In genomic region chr5:30666391-30667195, GRCm38 (mm10) we compare ENCODE assay signal across 8 mouse cellular contexts. TPM values are rescaled to one million over a fixed set of nuclear protein-coding genes. Genes with fewer than 3 reads are reported as not detected.
DNase-seq lines count a peak whose midpoint lies in the region; ATAC-seq lines count a peak whose summit lies in the region.

Gene Cenpa, plus strand, starts transcription at chr5:30666777.

- peak; percentile 93 for ATAC-seq in intestine, embryonic 14.5 days (replicated peaks; ENCODE audit: low FRiP score, low TSS enrichment, low read depth)

- no peaks in the 10 kb centered on the region for H3K9me3 ChIP-seq in intestine, embryonic 14.5 days (ENCODE audit: control insufficient read depth, low read length)

- intact Hi-C loops in left cerebral cortex, postnatal 14 days (cut with DNase I), result no loop called here

- H3K4me2 ChIP-seq in intestine, embryonic 14.5 days (ENCODE audit: low read length), result peak within 1 kb of the TSS; percentile 77

- no peaks in the 10 kb centered on the region for H3K27me3 ChIP-seq in intestine, embryonic 14.5 days (replicated peaks; ENCODE audit: control insufficient read depth, insufficient read depth, low read length)

- WGBS in intestine, embryonic 14.5 days, result under 1% methylated on average over 40 of the region's 40 CpGs

- H3K4me3 ChIP-seq in intestine, embryonic 14.5 days (ENCODE audit: low read depth, low read length), result peak within 1 kb of the TSS; percentile 92

- peak within 1 kb of the TSS; percentile 75 for H3K27ac ChIP-seq in intestine, embryonic 14.5 days (ENCODE audit: low read depth)

- peaks cover 25% of the 10 kb centered on the region for H3K36me3 ChIP-seq in intestine, embryonic 14.5 days (ENCODE audit: control insufficient read depth, insufficient read depth, low read length)

- peaks cover 9% of the 10 kb centered on the region for H3K4me1 ChIP-seq in intestine, embryonic 14.5 days (replicated peaks; ENCODE audit: control insufficient read depth, insufficient read depth, low read length)

- peak within 1 kb of the TSS; percentile 81 for H3K9ac ChIP-seq in intestine, embryonic 14.5 days (ENCODE audit: low read length)

- DNase-seq in adrenal gland, adult 18-20 months (ENCODE audit: low spot score in 2 of 2), result peak; percentile 66 to 73
- peak; percentile 95 for DNase-seq in embryo, embryonic 11 days
- peak; percentile 90 for DNase-seq in gastrocnemius, postnatal 25 days
- peak; percentile 88 for DNase-seq in intestine, embryonic 14.5 days (ENCODE audit: low spot score)
- DNase-seq in left cerebral cortex, postnatal 14 days (ENCODE audit: low spot score in 2 of 2), result peak; percentile 93 to 98
- DNase-seq in mesoderm, embryonic 11.5 days (ENCODE audit: low read depth, low spot score), result peak; percentile 95
- DNase-seq in right cerebral cortex, postnatal 36 days (ENCODE audit: low spot score in 2 of 2), result peak; percentile 85 to 94
- DNase-seq in yolk sac, embryonic 10.5 days (ENCODE audit: low spot score), result peak; percentile 96

RNA-seq across cellular contexts. Expression of gene Cenpa, which starts in this region (rescaled TPM):
- total RNA-seq in adrenal gland, adult 18-20 months (2021), result 1 to 10 TPM; 6.5 to 7.6 TPM
- 1 to 10 TPM; 3.2 to 6.5 TPM for total RNA-seq in gastrocnemius, postnatal 25 days (2021)
- polyA plus RNA-seq in intestine, embryonic 14.5 days (2014; fragmentation: Nextera tagmentation; extraction: Ambion mirVana), result 292 and 293 TPM in 2 replicates
- 1 to 10 TPM; 8.1 to 9.5 TPM for total RNA-seq in left cerebral cortex, postnatal 14 days (2021)

Comparison
In these comparisons a context has a peak if more than half of its experiments do, and no peak if none do; other contexts are left out.
1. Peak in every context shown above with its lines: DNase-seq, ATAC-seq, H3K4me3 ChIP-seq and H3K27ac ChIP-seq.